Mouse (Mus musculus): ENCODE data around the gene Zfp326.

Zfp326 gene

DNA sequence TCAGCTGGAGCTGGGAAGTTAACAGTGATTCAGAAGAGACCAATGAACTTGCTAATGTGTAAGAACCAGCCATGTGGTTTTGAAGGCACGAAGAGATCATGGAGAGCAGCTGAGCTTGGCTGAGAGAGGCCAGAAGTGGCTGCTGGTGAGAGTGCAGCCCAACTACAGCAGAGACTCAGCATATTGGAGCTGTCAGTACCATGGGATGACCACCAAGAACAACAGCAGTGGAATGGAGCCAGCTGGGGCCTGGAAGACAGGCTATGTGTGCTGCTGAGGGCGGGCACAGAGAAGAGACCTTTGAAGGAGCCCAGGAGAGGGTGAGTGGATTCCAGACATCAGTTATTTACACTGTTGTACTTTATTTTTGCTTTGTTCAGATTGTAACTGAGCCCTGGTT is 65.6 kb downstream of the Zfp326 start:
- DNase-seq (ENCODE audit: low read depth, low spot score) = no peak
